Mouse (Mus musculus) embryonic fibroblast, embryonic 13.5 days (primary cell): ENCODE results near the gene Liph.

Source experiments
- CTCF ChIP-seq: IDR thresholded peaks from 2 replicates; pipeline ENCODE4 v1.5.1; 2011; ENCODE audit warnings: mild to moderate bottlenecking, control low read depth, low read length, moderate library complexity, borderline replicate concordance; ENCODE audit not compliant: insufficient read depth
- POLR2A ChIP-seq: IDR thresholded peaks from 2 replicates; pipeline ENCODE4 v1.6.1; 2011; ENCODE audit warnings: low read depth, mild to moderate bottlenecking, control low read depth, low read length, moderate library complexity

- TF ChIP-seq CTCF = no peak
- TF ChIP-seq POLR2A = no peak
Measured at GRCm38 (mm10) chr16:21995304-21995703, at the start of gene Liph.
